Mouse (Mus musculus) left cerebral cortex, adult 8-10 months (tissue): ENCODE measurements at regions not wholly inside any gene's neighbourhood (a gene's known extent, or its start where the extent isn't known, plus 50 kb on each side); places are given as distances from the start of the nearest gene placed in this dataset.
A peak's percentile ranks its signal among the peaks of the same experiment; 100 is the strongest.

Source experiments
- DNase-seq, 2 experiments: peaks; one replicate each; pipeline ENCODE4 v3.0.0; 2022; ENCODE audit warnings: low spot score in 2 of 2

- DNase-seq, result no peak
Observed at GRCm38 (mm10) chr19:60148313-60148965, 78.1 kb downstream of the Fam204a start.

GRCm38 (mm10) chr19:60146451-60147190 lies 79.9 kb downstream of the Fam204a start:
- no peak for DNase-seq

- no peak for DNase-seq
Observed at GRCm38 (mm10) chr19:60145242-60145641, 81.3 kb downstream of the Fam204a start.

DNA sequence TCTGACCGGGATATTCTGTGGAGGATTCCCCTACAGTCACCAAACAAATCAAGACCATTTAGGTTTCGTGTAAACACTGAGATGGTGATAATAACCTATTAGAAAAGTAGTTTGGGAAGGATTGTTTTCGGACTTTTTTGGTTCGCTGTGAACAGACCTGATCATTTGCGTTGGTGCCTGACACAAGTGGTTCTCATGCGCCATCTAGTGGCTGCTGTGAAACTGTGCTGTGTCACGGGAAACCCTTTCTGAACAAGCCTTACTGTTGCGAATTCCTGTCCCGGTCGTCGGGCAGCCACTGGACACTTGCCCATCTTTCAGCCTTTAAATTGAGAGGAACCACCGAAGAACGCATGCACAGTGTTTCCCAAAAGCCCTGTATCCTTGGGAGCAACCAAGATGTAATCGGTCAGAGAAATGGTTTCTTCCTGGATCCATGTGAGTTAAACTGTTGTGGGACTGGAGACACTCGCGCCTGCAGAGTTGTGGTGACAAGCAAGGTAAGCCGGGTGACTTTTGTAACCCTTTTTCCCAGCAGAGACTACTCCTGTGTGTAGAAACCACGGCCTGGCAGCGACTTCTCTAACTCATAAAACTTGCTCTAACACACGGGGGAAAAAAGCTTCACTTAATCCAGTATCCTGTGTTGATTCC lies 82.0 kb downstream of the Fam204a start:
- peak; percentile 41 to 53 for DNase-seq

DNA sequence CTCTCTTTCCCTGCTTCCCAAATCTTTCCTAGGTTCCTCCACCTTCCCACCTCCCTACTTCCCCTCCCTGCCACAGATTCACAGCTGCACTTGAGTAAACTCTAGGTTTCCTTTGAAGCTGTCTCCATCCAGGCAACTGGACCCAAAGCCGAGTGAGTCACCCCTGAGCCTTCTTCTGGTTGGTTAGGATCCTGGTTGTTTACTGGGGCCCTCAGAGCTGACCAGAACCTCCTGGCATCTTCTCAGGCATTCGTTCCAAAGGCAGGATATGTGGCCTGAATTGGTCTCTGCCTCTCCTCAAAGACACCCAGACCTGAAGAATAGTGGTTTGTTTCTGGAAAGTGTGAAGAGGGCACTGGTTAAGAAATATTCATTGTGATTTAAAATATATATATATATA lies 87.6 kb downstream of the Fam204a start:
- DNase-seq, result no peak

DNA sequence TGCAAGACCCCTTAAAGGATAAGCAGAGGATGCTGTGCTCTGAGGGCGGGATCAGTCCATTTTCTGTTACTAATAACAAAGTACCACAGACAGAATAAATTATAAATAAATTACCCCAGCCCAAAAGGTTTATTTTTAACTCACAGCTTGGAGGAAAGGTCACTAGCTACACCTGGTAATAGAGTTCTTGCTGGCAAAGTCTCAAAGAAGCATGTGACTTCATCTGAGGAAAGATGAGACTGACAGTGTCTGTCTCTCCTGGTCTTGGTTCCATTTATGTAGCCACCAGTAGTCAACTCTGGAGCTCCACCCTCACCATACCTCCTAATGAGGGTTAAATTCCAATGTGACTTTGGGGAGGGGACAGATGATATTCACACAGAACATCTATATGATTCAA lies 90.0 kb downstream of the Fam204a start:
- no peak for DNase-seq

- no peak for DNase-seq
Observed at GRCm38 (mm10) chr19:60134447-60135328, 91.8 kb downstream of the Fam204a start.

GRCm38 (mm10) chr19:60129635-60130034 lies 96.9 kb downstream of the Fam204a start:
- no peak for DNase-seq

GRCm38 (mm10) chr19:60124638-60125037 lies 101.9 kb downstream of the Fam204a start:
- DNase-seq, result no peak

- DNase-seq, result no peak
Observed at GRCm38 (mm10) chr19:60120917-60121316, 105.6 kb downstream of the Fam204a start.

GRCm38 (mm10) chr19:60119051-60119450 lies 107.5 kb downstream of the Fam204a start:
- DNase-seq, result no peak

DNA sequence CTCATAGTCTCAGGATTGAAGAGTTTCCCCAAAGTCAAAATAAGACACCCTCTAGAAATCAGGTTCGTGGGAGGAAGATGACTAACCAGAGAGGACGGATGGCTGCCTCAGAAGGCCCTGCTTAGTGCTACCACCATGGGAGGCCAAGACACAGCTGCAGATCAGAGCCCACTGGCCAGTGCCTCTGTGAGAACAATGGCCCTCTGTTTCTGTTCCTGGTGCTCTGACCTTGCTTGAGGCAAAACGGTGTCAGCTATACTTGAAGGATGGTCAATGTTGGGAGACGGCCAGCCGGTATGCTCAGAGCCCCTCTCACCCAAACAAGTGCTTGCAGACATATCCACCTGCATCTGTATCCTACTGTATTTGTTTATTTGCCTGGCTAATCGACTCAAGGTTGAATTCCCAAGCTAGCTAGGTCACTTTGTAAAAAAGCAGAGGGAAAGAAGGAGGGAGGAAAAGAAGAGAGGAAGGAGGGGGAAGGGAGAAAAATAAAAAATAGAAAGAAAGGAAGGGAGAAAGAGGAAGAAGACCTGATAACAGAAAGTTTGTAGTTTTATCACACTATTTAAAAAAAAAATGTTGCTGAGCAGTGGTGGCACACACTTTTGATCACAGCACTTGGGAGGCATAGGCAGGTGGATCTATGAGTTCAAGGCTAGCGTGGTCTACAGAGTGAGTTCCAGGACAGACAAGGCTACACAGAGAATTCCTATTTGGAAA lies 112.7 kb downstream of the Fam204a start:
- no peak for DNase-seq

GRCm38 (mm10) chr19:60110278-60110677 lies 116.2 kb downstream of the Fam204a start:
- DNase-seq, result no peak

GRCm38 (mm10) chr19:60109488-60109887 lies 117.0 kb downstream of the Fam204a start:
- DNase-seq, result no peak

GRCm38 (mm10) chr19:60097915-60098314 lies 128.6 kb downstream of the Fam204a start:
- DNase-seq, result no peak

GRCm38 (mm10) chr19:60074986-60075385 lies 131.5 kb upstream of the Rab11fip2 start:
- no peak for DNase-seq

DNA sequence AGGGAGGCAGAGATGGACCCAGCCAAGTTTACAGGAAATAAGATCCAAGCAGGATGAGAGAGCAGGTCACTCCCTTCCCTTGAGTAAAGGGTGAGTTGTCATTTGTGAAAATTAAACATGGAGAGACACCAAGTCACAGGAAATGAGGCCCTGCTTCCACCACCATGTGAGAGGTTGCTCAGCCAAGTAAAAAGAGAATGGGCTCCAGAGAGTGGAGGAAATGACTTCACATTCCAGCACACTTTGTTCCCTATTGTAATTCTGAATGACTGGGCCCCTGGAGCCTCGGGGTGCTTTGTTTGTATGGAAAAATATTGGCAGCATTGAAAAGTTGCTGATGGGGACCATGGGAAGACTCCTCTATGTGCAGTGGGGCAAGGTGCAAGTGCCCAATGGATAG lies 129.9 kb upstream of the Rab11fip2 start:
- DNase-seq, result no peak

DNA sequence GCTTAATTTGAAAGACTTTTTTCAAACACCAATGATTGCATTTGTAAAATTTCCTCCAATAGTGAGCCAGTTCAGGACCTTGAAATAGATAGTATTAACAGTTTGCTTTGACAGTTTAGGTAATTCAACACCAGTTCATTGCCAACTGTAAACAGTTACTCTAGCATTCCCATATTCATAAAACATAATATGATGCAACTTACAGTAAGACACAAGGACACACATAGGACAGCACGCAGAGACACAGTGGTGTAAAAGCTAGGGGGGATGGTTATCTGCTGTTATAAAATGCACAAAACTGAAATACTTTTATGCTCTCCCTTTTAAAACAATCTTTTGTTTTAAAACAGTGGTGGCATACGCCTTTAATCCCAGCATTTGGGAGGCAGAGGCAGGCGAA lies 122.7 kb upstream of the Rab11fip2 start:
- no peak for DNase-seq

GRCm38 (mm10) chr19:60055121-60055874 lies 111.8 kb upstream of the Rab11fip2 start:
- no peak for DNase-seq

DNA sequence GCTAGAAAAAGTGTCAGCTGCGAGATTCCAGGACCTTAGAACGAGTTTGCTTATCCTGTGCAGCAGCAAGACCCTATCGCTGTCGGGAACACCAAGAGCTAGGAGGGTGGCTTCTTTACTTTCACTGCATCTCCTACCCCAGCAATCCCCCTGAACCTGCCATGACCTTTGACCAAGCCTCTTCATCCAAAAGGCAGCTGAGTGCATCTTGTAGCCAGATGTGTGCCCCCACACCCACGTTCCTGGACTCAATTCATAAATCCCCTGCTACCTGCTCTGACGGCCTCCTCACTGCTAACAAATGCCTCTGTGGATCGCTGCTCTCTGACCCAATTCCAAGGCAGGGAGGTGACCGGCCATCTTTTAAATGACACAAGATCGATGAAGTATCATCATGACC lies 107.7 kb upstream of the Rab11fip2 start:
- no peak for DNase-seq
